Mouse (Mus musculus): Measurements from ENCODE around the gene Gm44965.

Gm44965 gene

DNA sequence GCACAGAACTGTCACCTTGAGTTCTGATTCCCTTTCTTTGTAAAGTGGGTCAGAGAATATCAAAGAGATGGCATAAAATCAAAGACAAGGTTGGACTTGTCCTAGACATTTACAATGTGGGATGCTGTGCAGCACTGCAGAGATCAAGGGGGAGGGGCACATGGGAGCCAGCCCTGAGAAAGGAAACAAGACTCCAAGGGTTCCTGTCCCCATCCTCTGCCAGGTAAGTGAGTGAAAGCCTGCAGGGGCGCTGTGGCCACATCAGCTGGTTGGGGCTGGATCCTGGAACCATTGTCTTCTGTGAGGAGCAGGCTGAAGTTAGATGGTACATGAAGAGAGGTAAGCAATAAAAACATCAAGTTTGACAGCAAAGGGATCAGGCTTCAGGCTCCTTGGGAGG is 29.7 kb downstream of the Gm44965 start:
- WGBS: 60% methylated on average over 1 of the region's 1 CpGs

- 42% methylated on average over 8 of the region's 8 CpGs for WGBS
Observed at GRCm38 (mm10) chr6:48626464-48626863, 32.7 kb downstream of the Gm44965 start, which contains the start of gene AI854703. Gene AI854703, plus strand, starts transcription at chr6:48626764.

- WGBS: 2% methylated on average over 32 of the region's 32 CpGs
Observed at GRCm38 (mm10) chr6:48626984-48627383, 33.2 kb downstream of the Gm44965 start.

DNA sequence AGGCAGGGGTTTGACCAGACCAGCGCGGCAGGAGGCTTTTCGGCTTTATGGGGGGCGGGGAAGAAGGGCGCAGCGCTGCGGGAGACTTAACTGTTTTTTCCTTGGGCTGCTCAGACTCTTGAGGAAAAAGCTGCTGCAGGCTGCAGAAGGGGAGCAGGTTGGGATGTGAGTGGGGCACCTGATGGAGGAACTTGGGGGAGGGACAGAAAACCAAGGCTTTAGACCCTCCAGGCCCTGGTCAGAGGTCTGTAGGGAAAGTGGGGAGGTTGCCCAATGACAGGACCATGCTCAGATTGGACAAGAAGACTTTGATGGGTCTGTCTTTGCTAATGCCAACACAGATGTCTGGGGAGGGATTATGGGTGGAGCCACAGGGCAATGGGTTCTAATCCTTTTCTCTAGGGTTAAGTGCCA is 33.8 kb downstream of the Gm44965 start:
- 2% methylated on average over 7 of the region's 7 CpGs for WGBS

GRCm38 (mm10) chr6:48628377-48628776 is 34.6 kb downstream of the Gm44965 start:
- WGBS: 79% methylated on average over 3 of the region's 3 CpGs

DNA sequence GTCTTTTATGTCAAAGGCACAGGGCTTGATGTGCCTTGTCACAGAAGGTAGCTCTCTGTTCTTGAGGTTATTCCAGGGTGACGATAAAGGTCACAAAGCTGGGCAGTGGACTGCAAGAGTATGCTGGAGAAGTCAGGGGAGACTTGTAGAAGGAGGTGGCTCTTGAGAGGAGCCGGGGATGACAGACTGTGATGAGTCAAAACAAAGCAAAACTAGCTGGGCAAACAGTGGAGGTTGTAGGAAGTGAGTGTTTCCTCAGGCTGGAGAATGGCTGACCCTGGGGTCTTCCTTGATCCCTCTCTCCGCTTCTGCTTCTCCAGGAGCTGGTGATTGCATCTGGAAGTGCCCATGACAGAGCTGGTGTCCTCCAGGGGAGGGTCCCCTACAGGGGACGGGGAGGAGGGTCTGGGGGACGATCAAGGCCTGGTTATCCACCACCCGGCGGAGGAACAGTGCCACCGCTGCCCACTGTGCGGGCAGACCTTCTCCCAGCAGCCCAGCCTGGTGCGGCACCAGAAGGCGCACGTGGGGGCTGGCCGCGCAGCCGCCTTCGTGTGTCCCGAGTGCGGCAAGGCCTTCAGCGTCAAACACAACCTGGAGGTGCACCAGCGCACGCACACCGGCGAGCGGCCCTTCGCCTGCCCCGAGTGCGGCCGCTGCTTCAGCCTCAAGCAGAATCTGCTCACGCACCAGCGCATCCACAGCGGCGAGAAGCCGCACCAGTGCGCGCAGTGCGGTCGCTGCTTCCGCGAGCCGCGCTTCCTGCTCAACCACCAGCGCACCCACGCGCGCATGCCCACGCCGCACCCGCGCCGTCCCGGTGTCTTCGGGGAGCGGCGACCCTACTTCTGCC is 35.3 kb downstream of the Gm44965 start:
- WGBS: 17% methylated on average over 54 of the region's 54 CpGs

GRCm38 (mm10) chr6:48629661-48630034 is 35.9 kb downstream of the Gm44965 start:
- WGBS: 11% methylated on average over 13 of the region's 13 CpGs

- WGBS: 92% methylated on average over 8 of the region's 8 CpGs
Observed at GRCm38 (mm10) chr6:48630831-48631230, 37.1 kb downstream of the Gm44965 start.

GRCm38 (mm10) chr6:48635105-48635504 is 41.4 kb downstream of the Gm44965 start:
- whole genome bisulfite sequencing: 88% methylated on average over 2 of the region's 2 CpGs

DNA sequence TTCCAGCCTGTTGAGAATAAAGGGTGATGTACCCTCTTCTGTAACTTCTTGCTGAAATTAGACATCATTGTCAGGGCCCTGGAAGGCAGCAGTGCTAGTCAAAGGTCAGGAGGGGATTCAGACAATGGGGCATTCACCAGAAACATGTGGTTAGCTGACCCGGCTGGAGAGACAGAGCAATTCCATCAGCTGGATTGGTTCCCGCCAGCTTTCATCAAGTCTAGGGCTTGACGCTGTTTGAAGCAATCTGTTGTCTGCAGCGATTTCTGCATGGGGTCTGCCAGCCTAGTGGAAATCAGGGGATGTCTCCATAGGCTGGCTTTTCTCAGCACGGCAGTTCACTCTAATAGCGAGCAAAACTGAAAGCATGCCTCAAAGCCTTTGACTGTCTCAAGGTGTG is 42.8 kb downstream of the Gm44965 start:
- 72% methylated on average over 6 of the region's 6 CpGs for WGBS

GRCm38 (mm10) chr6:48637811-48638500 is 44.2 kb downstream of the Gm44965 start:
- 63% methylated on average over 6 of the region's 6 CpGs for WGBS

DNA sequence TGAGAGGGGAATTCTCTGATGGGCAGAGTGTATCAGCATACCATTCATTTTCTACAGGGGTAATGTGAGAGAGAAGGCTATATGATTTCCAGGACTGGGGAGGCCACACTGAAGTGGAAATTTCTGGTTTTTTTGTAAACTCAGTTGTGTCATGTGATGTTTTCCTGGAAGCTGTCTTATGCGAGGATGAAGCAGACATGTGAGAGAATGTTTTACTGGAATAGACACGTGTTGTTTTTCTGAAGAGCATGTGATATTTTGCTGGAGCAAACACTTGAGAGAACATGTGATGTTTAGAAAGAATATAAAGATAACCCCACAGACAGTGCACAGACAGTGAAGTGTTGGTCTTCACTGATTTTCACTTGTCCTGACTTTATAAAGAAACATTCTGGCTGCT is 44.8 kb downstream of the Gm44965 start:
- 73% methylated on average over 2 of the region's 2 CpGs for WGBS

- WGBS: 86% methylated on average over 6 of the region's 6 CpGs
Observed at GRCm38 (mm10) chr6:48641391-48641790, 47.6 kb downstream of the Gm44965 start.

DNA sequence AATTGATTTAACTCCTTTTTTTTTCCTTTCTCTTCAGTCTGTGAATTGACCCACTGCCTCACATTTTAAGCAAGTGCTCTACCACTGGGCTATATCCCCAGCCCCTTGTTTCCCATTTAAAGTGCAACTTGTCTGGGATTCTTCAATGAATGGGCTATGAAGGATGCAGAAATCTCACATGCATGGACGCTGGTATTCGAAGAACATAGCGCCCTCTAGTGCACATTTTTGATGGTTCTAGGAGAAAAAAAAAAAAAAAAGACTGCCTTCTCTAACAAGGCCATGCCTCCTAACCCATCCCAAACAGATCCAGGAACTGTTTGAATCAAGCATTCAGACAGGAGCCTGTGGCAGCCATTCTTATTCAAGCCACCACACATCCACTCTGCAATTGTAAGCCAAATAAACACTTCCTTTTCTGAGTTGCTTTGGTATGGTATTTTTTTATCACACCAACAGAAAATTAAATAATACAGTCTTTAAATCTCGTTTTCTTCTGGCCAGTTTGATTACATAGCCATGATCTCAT is 49.1 kb downstream of the Gm44965 start:
- WGBS: 15% methylated on average over 4 of the region's 4 CpGs

- WGBS: 11% methylated on average over 12 of the region's 12 CpGs
Observed at GRCm38 (mm10) chr6:48645660-48646308, 52.0 kb downstream of the Gm44965 start.

- WGBS: 85% methylated on average over 4 of the region's 4 CpGs
Observed at GRCm38 (mm10) chr6:48646309-48646690, 52.6 kb downstream of the Gm44965 start.

DNA sequence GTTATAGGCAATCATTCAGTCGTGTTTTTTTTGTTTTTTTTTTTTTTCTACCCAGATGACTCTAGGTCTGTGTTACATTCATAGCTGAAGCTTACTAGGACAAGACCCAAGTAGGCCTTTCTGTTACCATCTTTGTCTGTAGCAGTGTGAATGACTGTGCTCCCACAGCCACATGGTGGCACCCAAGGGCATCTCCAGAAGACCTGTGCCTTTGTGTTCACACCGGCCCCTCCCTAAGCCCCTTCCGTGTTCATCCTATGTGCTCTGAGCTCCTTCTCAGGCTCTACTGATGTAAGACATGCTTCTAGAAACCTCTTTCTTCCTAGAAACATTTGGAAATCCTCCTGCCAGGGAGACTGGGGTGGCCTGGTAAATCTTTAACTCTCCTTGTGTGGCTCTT is 53.3 kb downstream of the Gm44965 start, which contains the start of gene Gimap8:
Gimap8 (plus strand) TSS at position 240 of the 400 bp plus-strand sequence.
- 53% methylated on average over 3 of the region's 3 CpGs for whole genome bisulfite sequencing

DNA sequence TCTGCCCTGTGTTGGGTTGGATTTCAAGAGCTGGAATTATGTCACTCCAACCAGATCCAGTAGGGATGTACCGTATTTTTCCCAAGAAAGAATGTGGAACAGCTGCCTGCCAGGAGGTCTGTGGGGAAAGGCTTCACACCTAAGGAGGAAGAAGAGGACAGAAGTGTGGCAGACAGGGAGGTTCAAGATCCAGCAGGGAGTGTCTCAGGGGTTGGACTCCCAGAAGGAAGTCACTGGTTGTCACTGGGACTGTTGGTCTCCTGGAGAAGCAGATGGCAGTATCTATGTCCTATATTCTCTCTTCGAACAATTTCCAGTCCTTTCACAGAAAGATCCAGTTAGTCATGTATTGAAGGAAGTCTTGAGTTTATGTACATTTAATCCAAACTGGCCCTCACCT is 53.9 kb downstream of the Gm44965 start:
- 78% methylated on average over 2 of the region's 2 CpGs for WGBS

DNA sequence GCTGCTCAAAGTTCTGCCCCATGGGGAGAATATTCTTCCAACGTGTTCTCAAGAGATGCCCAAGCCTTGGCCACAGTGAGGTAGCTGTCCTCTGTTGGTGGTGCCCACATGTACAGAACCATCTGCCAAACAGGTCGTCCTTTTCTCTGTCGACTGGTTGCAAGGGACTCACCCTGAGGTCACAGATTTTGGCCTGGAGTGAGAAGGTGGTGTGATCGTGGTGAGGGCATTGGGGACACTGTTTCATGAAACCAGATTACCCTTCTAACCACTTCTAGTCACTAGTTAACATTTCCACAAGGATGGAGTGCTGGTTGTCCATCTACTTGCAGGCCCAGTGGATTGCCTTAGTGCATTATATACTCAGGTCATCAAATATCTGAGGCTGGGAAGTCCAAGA is 55.0 kb downstream of the Gm44965 start:
- WGBS: 88% methylated on average over 4 of the region's 4 CpGs

GRCm38 (mm10) chr6:48650041-48650440 is 56.3 kb downstream of the Gm44965 start:
- 91% methylated on average over 9 of the region's 9 CpGs for WGBS

DNA sequence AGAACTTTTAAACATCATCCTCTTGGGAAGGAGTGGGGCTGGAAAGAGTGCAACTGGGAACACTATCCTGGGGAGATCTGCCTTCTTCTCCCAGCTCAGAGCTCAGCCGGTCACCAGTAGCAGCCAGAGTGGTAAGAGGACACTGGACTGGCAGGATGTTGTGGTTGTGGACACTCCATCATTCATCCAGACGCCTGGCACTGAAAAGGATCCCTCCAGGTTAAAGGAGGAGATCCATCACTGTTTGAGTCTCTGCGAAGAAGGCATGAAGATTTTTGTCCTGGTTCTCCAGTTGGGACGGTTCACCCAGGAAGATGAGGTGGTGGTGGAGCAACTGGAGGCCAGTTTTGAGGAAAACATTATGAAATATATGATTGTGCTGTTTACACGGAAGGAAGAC is 65.0 kb downstream of the Gm44965 start:
- 87% methylated on average over 5 of the region's 5 CpGs for WGBS

GRCm38 (mm10) chr6:48664750-48665149 is 71.0 kb downstream of the Gm44965 start:
- WGBS: 83% methylated on average over 4 of the region's 4 CpGs

All from cerebral cortex, adult 2 months (tissue).